ENCODE assay signal across 16 mouse cellular contexts in genomic region chr2:172394052-172394392, GRCm38 (mm10). TPM values are rescaled to one million over a fixed set of nuclear protein-coding genes. Genes with fewer than 3 reads are reported as not detected.
A peak's percentile ranks its signal among the peaks of the same experiment; 100 is the strongest.
DNase-seq lines count a peak whose midpoint lies in the region; ATAC-seq and TF ChIP-seq lines count a peak whose summit lies in the region.
"Had no signal": no experiment of that assay in that cellular context is flagged by ENCODE, and none has a peak within 500 bp of the region (broad histone marks: within the 10 kb centered on the region; RNA-seq: fewer than 3 reads in every experiment).

No protein-coding gene starts in this region.

- TF ChIP-seq CTCF in heart, adult 2 months (IDR thresholded peaks at IDR 0.05) = no peak

- intact Hi-C loops in heart, adult 2 months (cut with DNase I) = no loop called here

- WGBS in heart, embryonic 14.5 days = 54% methylated on average over 2 of the region's 2 CpGs
- 61% methylated on average over 2 of the region's 2 CpGs for WGBS in heart, adult 2 months
- 48% methylated on average over 2 of the region's 2 CpGs for WGBS in lung, embryonic 16.5 days
- 43% methylated on average over 2 of the region's 2 CpGs for WGBS in liver, embryonic 16.5 days (ENCODE audit: insufficient replicate concordance)

- ATAC-seq in heart, embryonic 14.5 days (ENCODE audit: insufficient number of reproducible peaks, insufficient read depth, low FRiP score, low read depth) = no peak
- no peak for ATAC-seq in lung, embryonic 16.5 days (ENCODE audit: low read depth)
- no peak for ATAC-seq in liver, embryonic 16.5 days (ENCODE audit: low read depth)
- ATAC-seq in erythroid progenitor cell, adult 5-6 weeks (replicated peaks; ENCODE audit: low FRiP score, poor library complexity, severe bottlenecking) = no peak
- ATAC-seq: forebrain, embryonic 16.5 days; hindbrain, postnatal 0 days; midbrain, embryonic 13.5 days had no signal

- in situ Hi-C loops in ES-E14 (cut with MboI; ENCODE audit: low sequenced_read_pairs in 2 of 2, unreplicated experiment in 2 of 2) = no loop called here

- H3K27me3 ChIP-seq in heart, embryonic 14.5 days (ENCODE audit: control insufficient read depth, insufficient read depth, low read length) = no peaks in the 10 kb centered on the region
- H3K27me3 ChIP-seq in heart, adult 2 months (ENCODE audit: control insufficient read depth, insufficient read depth, low read length) = no peaks in the 10 kb centered on the region
- no peaks in the 10 kb centered on the region for H3K27me3 ChIP-seq in lung, embryonic 16.5 days (ENCODE audit: control insufficient read depth, insufficient read depth, low read depth, low read length)
- no peaks in the 10 kb centered on the region for H3K27me3 ChIP-seq in liver, embryonic 16.5 days (ENCODE audit: control insufficient read depth, insufficient read depth, low read depth, low read length)
- H3K27me3 ChIP-seq: embryonic facial prominence, embryonic 15.5 days; midbrain, embryonic 13.5 days had no signal

- no peak for TF ChIP-seq POLR2A in heart, adult 2 months (IDR thresholded peaks at IDR 0.05; ENCODE audit: insufficient read depth, low read depth, low read length)

- H3K36me3 ChIP-seq in heart, embryonic 14.5 days (ENCODE audit: control insufficient read depth, insufficient read depth, low read length) = no peaks in the 10 kb centered on the region
- no peaks in the 10 kb centered on the region for H3K36me3 ChIP-seq in heart, adult 2 months (ENCODE audit: control insufficient read depth, insufficient read depth, low read length)
- no peaks in the 10 kb centered on the region for H3K36me3 ChIP-seq in lung, embryonic 16.5 days (ENCODE audit: control insufficient read depth, insufficient read depth, low read length)
- no peaks in the 10 kb centered on the region for H3K36me3 ChIP-seq in ES-E14 (ENCODE audit: control insufficient read depth, insufficient read depth, low read length, poor library complexity, severe bottlenecking)
- H3K36me3 ChIP-seq in liver, embryonic 16.5 days (ENCODE audit: control insufficient read depth, insufficient read depth) = no peaks in the 10 kb centered on the region
- H3K36me3 ChIP-seq: embryonic facial prominence, embryonic 15.5 days; midbrain, embryonic 13.5 days had no signal

- DNase-seq in heart, adult 2 months = no peak
- DNase-seq in lung, adult 18-20 months = no peak
- no peak for DNase-seq in ES-E14 (ENCODE audit: low read depth, low spot score)
- DNase-seq in kidney, postnatal 14 days = no peak
- DNase-seq: cerebellum, adult 11 months; gastrocnemius, postnatal 10 days; heart, postnatal 36 days; right cerebral cortex, postnatal 25 days had no signal

- H3K9ac ChIP-seq in heart, embryonic 14.5 days (ENCODE audit: low read length) = no peak overlapping the region
- no peak overlapping the region for H3K9ac ChIP-seq in heart, adult 2 months (ENCODE audit: low read depth, low read length)
- peak overlapping the region; percentile 25; the same call in 1 of the 2 replicates for H3K9ac ChIP-seq in lung, embryonic 16.5 days (ENCODE audit: low read length)
- H3K9ac ChIP-seq in ES-E14 (ENCODE audit: insufficient read depth, low read depth, low read length, poor library complexity, severe bottlenecking) = no peak overlapping the region
- H3K9ac ChIP-seq in liver, embryonic 16.5 days (ENCODE audit: low read depth, low read length) = no peak overlapping the region
- H3K9ac ChIP-seq: embryonic facial prominence, embryonic 15.5 days; midbrain, embryonic 13.5 days had no signal

- no peak overlapping the region for H3K4me3 ChIP-seq in heart, embryonic 14.5 days (ENCODE audit: control insufficient read depth in 1 of 2, insufficient read depth in 1 of 2, low read depth in 1 of 2, low read length in 2 of 2)
- no peak overlapping the region for H3K4me3 ChIP-seq in heart, adult 2 months
- H3K4me3 ChIP-seq in lung, embryonic 16.5 days (ENCODE audit: low read length) = peak overlapping the region; percentile 26
- peak overlapping the region; percentile 2 to 25; a peak in 3 of 4 replicates for H3K4me3 ChIP-seq in ES-E14 (ENCODE audit: insufficient read depth in 1 of 2, low read depth in 1 of 2, low read length in 2 of 2, poor library complexity in 1 of 2, severe bottlenecking in 1 of 2)
- peak overlapping the region; percentile 42 for H3K4me3 ChIP-seq in liver, embryonic 16.5 days (ENCODE audit: low read depth, low read length)
- H3K4me3 ChIP-seq: embryonic facial prominence, embryonic 15.5 days; midbrain, embryonic 13.5 days had no signal

- peak overlapping the region; percentile 34; the same call in 1 of the 2 replicates for H3K4me2 ChIP-seq in heart, embryonic 14.5 days (ENCODE audit: low read length)
- H3K4me2 ChIP-seq in lung, embryonic 16.5 days (ENCODE audit: low read depth, low read length) = peak overlapping the region; percentile 41
- H3K4me2 ChIP-seq in liver, embryonic 16.5 days (ENCODE audit: low read depth, low read length) = peak overlapping the region; percentile 50
- H3K4me2 ChIP-seq: embryonic facial prominence, embryonic 15.5 days; midbrain, embryonic 13.5 days had no signal

- H3K27ac ChIP-seq in heart, embryonic 14.5 days (replicated peaks in 1 of 2; ENCODE audit: control insufficient read depth in 1 of 2, insufficient read depth in 1 of 2, low read depth in 2 of 2, low read length in 2 of 2) = no peak overlapping the region
- H3K27ac ChIP-seq in heart, adult 2 months = no peak overlapping the region
- peak overlapping the region; percentile 20; the same call in 1 of the 2 replicates for H3K27ac ChIP-seq in lung, embryonic 16.5 days (ENCODE audit: low read length)
- H3K27ac ChIP-seq in ES-E14 (ENCODE audit: insufficient read depth, low read depth, low read length, poor library complexity, severe bottlenecking) = no peak overlapping the region
- no peak overlapping the region for H3K27ac ChIP-seq in liver, embryonic 16.5 days (ENCODE audit: low read length)
- H3K27ac ChIP-seq: embryonic facial prominence, embryonic 15.5 days; hindbrain, postnatal 0 days; midbrain, embryonic 13.5 days had no signal

- H3K79me2 ChIP-seq in heart, adult 2 months (replicated peaks; ENCODE audit: control insufficient read depth, insufficient read depth, low read length) = no peaks in the 10 kb centered on the region

- peaks cover 2 to 4% of the 10 kb centered on the region in 2 experiments; a peak in 2 of 4 replicates for H3K4me1 ChIP-seq in heart, embryonic 14.5 days (ENCODE audit: control insufficient read depth in 2 of 2, insufficient read depth in 2 of 2, low read length in 2 of 2)
- no peaks in the 10 kb centered on the region; the same call in 1 of the 2 replicates for H3K4me1 ChIP-seq in heart, adult 2 months (ENCODE audit: control insufficient read depth, insufficient read depth, low read length)
- H3K4me1 ChIP-seq in lung, embryonic 16.5 days (replicated peaks; ENCODE audit: control insufficient read depth, insufficient read depth, low read length) = peaks cover 4% of the 10 kb centered on the region
- peaks cover 5 to 33% of the 10 kb centered on the region in 2 experiments for H3K4me1 ChIP-seq in ES-E14 (ENCODE audit: control insufficient read depth in 2 of 2, insufficient read depth in 2 of 2, low read length in 2 of 2, poor library complexity in 1 of 2)
- peaks cover 6% of the 10 kb centered on the region for H3K4me1 ChIP-seq in liver, embryonic 16.5 days (ENCODE audit: control insufficient read depth, low read depth, low read length)
- H3K4me1 ChIP-seq: embryonic facial prominence, embryonic 15.5 days; midbrain, embryonic 13.5 days had no signal

- no peaks in the 10 kb centered on the region for H3K9me3 ChIP-seq in heart, embryonic 14.5 days (ENCODE audit: control insufficient read depth, low read length)
- no peaks in the 10 kb centered on the region for H3K9me3 ChIP-seq in lung, embryonic 16.5 days (ENCODE audit: control insufficient read depth, low read length)
- H3K9me3 ChIP-seq in ES-E14 (ENCODE audit: control insufficient read depth, insufficient read depth, low read depth, low read length) = no peaks in the 10 kb centered on the region
- H3K9me3 ChIP-seq in liver, embryonic 16.5 days (replicated peaks; ENCODE audit: control insufficient read depth, low read length) = no peaks in the 10 kb centered on the region
- H3K9me3 ChIP-seq: embryonic facial prominence, embryonic 15.5 days; midbrain, embryonic 13.5 days had no signal

- no peak for TF ChIP-seq EP300 in heart, adult 2 months (IDR thresholded peaks at IDR 0.05; ENCODE audit: insufficient read depth, low read depth, low read length)

RNA-seq across cellular contexts. Expression of gene Cass4, which starts 0.4 kb away (rescaled TPM):
- 0.27 and 0.30 TPM in 2 replicates for polyA plus RNA-seq in heart, embryonic 14.5 days (2014; fragmentation: Nextera tagmentation; extraction: Ambion mirVana)
- total RNA-seq in heart, adult 2 months (2021) = under 1 TPM; 0.36 to 0.57 TPM
- 0.38 and 0.39 TPM in 2 replicates for polyA plus RNA-seq in heart, adult 2 months (2012; rRNA removed)
- polyA plus RNA-seq in lung, embryonic 16.5 days (2015; fragmentation: Nextera tagmentation; extraction: Ambion mirVana) = 9.0 and 11.8 TPM in 2 replicates
- 2.5 and 2.8 TPM in 2 replicates for total RNA-seq in ES-E14 (2012; rRNA removed)
- polyA plus RNA-seq in liver, embryonic 16.5 days (2015; fragmentation: Nextera tagmentation; extraction: Ambion mirVana) = 0.56 and 0.77 TPM in 2 replicates
- total RNA-seq in erythroid progenitor cell, adult 5-6 weeks (2015; ENCODE audit: low replicate concordance) = not detected in 2 replicates
- total RNA-seq in erythroid progenitor cell, adult 5-6 weeks (2017; ENCODE audit: low replicate concordance) = 0.77 TPM in 1 of 2 replicates, not detected in the other

RNA-seq across cellular contexts. Expression of gene Cstf1, which starts 23.5 kb away (rescaled TPM):
- polyA plus RNA-seq in heart, embryonic 14.5 days (2014; fragmentation: Nextera tagmentation; extraction: Ambion mirVana) = 28.1 and 30.3 TPM in 2 replicates
- 10 to 100 TPM; 16.3 TPM for total RNA-seq in heart, adult 2 months (2021)
- 19.3 and 23.5 TPM in 2 replicates for polyA plus RNA-seq in heart, adult 2 months (2012; rRNA removed)
- 34.7 and 37.5 TPM in 2 replicates for polyA plus RNA-seq in lung, embryonic 16.5 days (2015; fragmentation: Nextera tagmentation; extraction: Ambion mirVana)
- total RNA-seq in ES-E14 (2012; rRNA removed) = 67.2 and 68.5 TPM in 2 replicates
- polyA plus RNA-seq in liver, embryonic 16.5 days (2015; fragmentation: Nextera tagmentation; extraction: Ambion mirVana) = 18.8 and 19.6 TPM in 2 replicates
- total RNA-seq in erythroid progenitor cell, adult 5-6 weeks (2015; ENCODE audit: low replicate concordance) = 14.1 and 21.4 TPM in 2 replicates
- total RNA-seq in erythroid progenitor cell, adult 5-6 weeks (2017; ENCODE audit: low replicate concordance) = 17.1 and 42.2 TPM in 2 replicates

RNA-seq across cellular contexts. Expression of gene Aurka, which starts 23.7 kb away (rescaled TPM):
- 79.0 and 88.9 TPM in 2 replicates for polyA plus RNA-seq in heart, embryonic 14.5 days (2014; fragmentation: Nextera tagmentation; extraction: Ambion mirVana)
- under 1 TPM; 0.42 to 0.45 TPM for total RNA-seq in heart, adult 2 months (2021)
- polyA plus RNA-seq in heart, adult 2 months (2012; rRNA removed) = 0.53 and 1.4 TPM in 2 replicates
- polyA plus RNA-seq in lung, embryonic 16.5 days (2015; fragmentation: Nextera tagmentation; extraction: Ambion mirVana) = 124 and 131 TPM in 2 replicates
- 98.6 and 104 TPM in 2 replicates for total RNA-seq in ES-E14 (2012; rRNA removed)
- 118 and 130 TPM in 2 replicates for polyA plus RNA-seq in liver, embryonic 16.5 days (2015; fragmentation: Nextera tagmentation; extraction: Ambion mirVana)
- 198 and 222 TPM in 2 replicates for total RNA-seq in erythroid progenitor cell, adult 5-6 weeks (2015; ENCODE audit: low replicate concordance)
- 219 and 316 TPM in 2 replicates for total RNA-seq in erythroid progenitor cell, adult 5-6 weeks (2017; ENCODE audit: low replicate concordance)

RNA-seq across cellular contexts. Expression of gene Rtf2, which starts 46.3 kb away (rescaled TPM):
- polyA plus RNA-seq in heart, embryonic 14.5 days (2014; fragmentation: Nextera tagmentation; extraction: Ambion mirVana) = 48.3 and 49.5 TPM in 2 replicates
- 10 to 100 TPM; 27.2 to 28.6 TPM for total RNA-seq in heart, adult 2 months (2021)
- 22.3 and 30.6 TPM in 2 replicates for polyA plus RNA-seq in heart, adult 2 months (2012; rRNA removed)
- 75.8 and 80.0 TPM in 2 replicates for polyA plus RNA-seq in lung, embryonic 16.5 days (2015; fragmentation: Nextera tagmentation; extraction: Ambion mirVana)
- total RNA-seq in ES-E14 (2012; rRNA removed) = 51.0 and 58.7 TPM in 2 replicates
- polyA plus RNA-seq in liver, embryonic 16.5 days (2015; fragmentation: Nextera tagmentation; extraction: Ambion mirVana) = 41.3 and 42.1 TPM in 2 replicates
- 22.7 and 24.7 TPM in 2 replicates for total RNA-seq in erythroid progenitor cell, adult 5-6 weeks (2015; ENCODE audit: low replicate concordance)
- 47.1 and 74.4 TPM in 2 replicates for total RNA-seq in erythroid progenitor cell, adult 5-6 weeks (2017; ENCODE audit: low replicate concordance)

RNA-seq across cellular contexts. Expression of gene Fam210b, which starts 48.7 kb away (rescaled TPM):
- polyA plus RNA-seq in heart, embryonic 14.5 days (2014; fragmentation: Nextera tagmentation; extraction: Ambion mirVana) = 10.4 and 13.1 TPM in 2 replicates
- 1 to 10 TPM; 5.4 to 6.1 TPM for total RNA-seq in heart, adult 2 months (2021)
- polyA plus RNA-seq in heart, adult 2 months (2012; rRNA removed) = 6.4 and 9.4 TPM in 2 replicates
- 38.8 and 40.8 TPM in 2 replicates for polyA plus RNA-seq in lung, embryonic 16.5 days (2015; fragmentation: Nextera tagmentation; extraction: Ambion mirVana)
- 1.6 and 2.0 TPM in 2 replicates for total RNA-seq in ES-E14 (2012; rRNA removed)
- polyA plus RNA-seq in liver, embryonic 16.5 days (2015; fragmentation: Nextera tagmentation; extraction: Ambion mirVana) = 136 and 144 TPM in 2 replicates
- 93.3 and 105 TPM in 2 replicates for total RNA-seq in erythroid progenitor cell, adult 5-6 weeks (2015; ENCODE audit: low replicate concordance)
- total RNA-seq in erythroid progenitor cell, adult 5-6 weeks (2017; ENCODE audit: low replicate concordance) = 66.6 and 77.2 TPM in 2 replicates

Comparison
In these comparisons a context has a peak if more than half of its experiments do, and no peak if none do; other contexts are left out.
1. RNA of gene Aurka, which starts 23.7 kb away (polyA plus RNA-seq): 124 to 131 TPM in lung, embryonic 16.5 days, 118 to 130 TPM in liver, embryonic 16.5 days and 79.0 to 88.9 TPM in heart, embryonic 14.5 days; 0.53 to 1.4 TPM in heart, adult 2 months; every median in the first group is over 10 times any median in the second.
2. H3K4me3 ChIP-seq: peak in lung, embryonic 16.5 days (single experiment), ES-E14 (2 of 2) and liver, embryonic 16.5 days (single experiment); none in heart, embryonic 14.5 days (0 of 2) and heart, adult 2 months (single experiment).
3. Peak in every context shown above with its lines, with median percentiles within 50 percentile points of each other: H3K4me2 ChIP-seq.